Mouse (Mus musculus): ENCODE data around the gene St7. TPM values are rescaled to one million over a fixed set of nuclear protein-coding genes. Genes with fewer than 3 reads are reported as not detected.

St7 gene
- polyA plus RNA-seq, 1 experiment: 14.3 TPM

DNA sequence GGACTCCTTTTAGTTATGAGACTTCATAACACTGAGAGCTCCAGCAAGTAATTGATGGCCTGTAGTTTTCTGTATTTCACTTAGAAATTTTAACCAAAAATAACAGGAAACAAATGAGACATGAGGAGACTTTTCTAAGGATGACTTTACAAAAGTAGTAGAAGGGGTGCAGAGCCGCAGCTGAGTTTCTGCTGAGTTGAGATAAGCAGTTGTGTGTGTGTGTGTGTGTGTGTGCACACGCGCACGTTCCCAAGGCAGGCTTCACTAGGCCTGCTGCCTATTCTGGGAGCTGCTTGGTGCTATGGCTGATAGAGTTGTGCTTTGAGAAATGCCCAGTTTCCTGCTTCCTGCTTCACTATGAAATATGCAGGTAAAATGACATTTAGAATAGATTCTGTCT is 50.6 kb downstream of the St7 start:
- no peaks in the 10 kb centered on the region for H3K4me1 ChIP-seq (ENCODE audit: control insufficient read depth, insufficient read depth, low read length)
- TF ChIP-seq CTCF (conservative IDR thresholded peaks at IDR 0.05; ENCODE audit: insufficient read depth, insufficient read length, low read depth, low read length) (no peak), POLR2A (IDR thresholded peaks at IDR 0.05; ENCODE audit: low read depth, low read length) (no peak)
- 67% methylated on average over 4 of the region's 4 CpGs for WGBS

DNA sequence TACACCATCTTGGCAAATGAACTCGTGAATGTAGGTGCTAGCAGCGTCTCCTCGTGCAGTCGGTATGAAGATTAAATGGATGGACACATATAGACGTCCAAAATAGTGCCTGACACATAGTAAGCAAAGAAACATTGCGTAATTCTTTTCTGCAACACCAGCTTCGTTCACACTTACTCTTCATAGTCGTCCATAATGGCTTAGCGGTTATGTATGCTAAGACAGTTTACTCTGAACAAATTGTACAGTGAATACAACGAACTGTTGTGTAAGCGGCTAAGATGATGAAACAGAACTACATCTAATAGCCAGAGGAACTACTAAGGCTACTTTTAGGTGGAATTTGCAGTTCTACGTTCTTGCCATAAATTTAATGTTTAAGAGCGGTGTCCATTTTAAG is 55.0 kb downstream of the St7 start:
- DNase-seq: no peak
- WGBS: 93% methylated on average over 13 of the region's 13 CpGs
- H3K4me1 ChIP-seq (ENCODE audit: control insufficient read depth, insufficient read depth, low read length): peaks cover 4% of the 10 kb centered on the region; the same call in 1 of the 2 replicates
- no peak overlapping the region for H3K27ac ChIP-seq (ENCODE audit: insufficient read depth, low read depth, low read length)
- no peaks in the 10 kb centered on the region for H3K36me3 ChIP-seq (ENCODE audit: control insufficient read depth, insufficient read depth, low read length)
- no peak overlapping the region for H3K4me3 ChIP-seq (ENCODE audit: insufficient read depth, low read depth, low read length)
- H3K27me3 ChIP-seq (replicated peaks; ENCODE audit: control insufficient read depth, insufficient read depth, low read length): no peaks in the 10 kb centered on the region
- TF ChIP-seq CTCF (conservative IDR thresholded peaks at IDR 0.05; ENCODE audit: insufficient read depth, insufficient read length, low read depth, low read length): no peak
- no peak for TF ChIP-seq POLR2A (IDR thresholded peaks at IDR 0.05; ENCODE audit: low read depth, low read length)

More for the DNA sequence above, 50.6 kb downstream of the St7 start:
- no peak for DNase-seq
- Histone ChIP-seq H3K36me3 (ENCODE audit: control insufficient read depth, insufficient read depth, low read length) (no peaks in the 10 kb centered on the region), H3K27me3 (replicated peaks; ENCODE audit: control insufficient read depth, insufficient read depth, low read length) (no peaks in the 10 kb centered on the region), H3K27ac (ENCODE audit: insufficient read depth, low read depth, low read length) (no peak overlapping the region), H3K4me3 (ENCODE audit: insufficient read depth, low read depth, low read length) (no peak overlapping the region)

- 14% methylated on average over 18 of the region's 18 CpGs for WGBS
- peak overlapping the region; percentile 38; the same call in 1 of the 2 replicates for H3K4me3 ChIP-seq (ENCODE audit: insufficient read depth, low read depth, low read length)
- no peak for TF ChIP-seq CTCF (conservative IDR thresholded peaks at IDR 0.05; ENCODE audit: insufficient read depth, insufficient read length, low read depth, low read length)
- TF ChIP-seq POLR2A (IDR thresholded peaks at IDR 0.05; ENCODE audit: low read depth, low read length): no peak
- no peaks in the 10 kb centered on the region for H3K27me3 ChIP-seq (replicated peaks; ENCODE audit: control insufficient read depth, insufficient read depth, low read length)
- no peak overlapping the region for H3K27ac ChIP-seq (ENCODE audit: insufficient read depth, low read depth, low read length)
- H3K36me3 ChIP-seq (ENCODE audit: control insufficient read depth, insufficient read depth, low read length): no peaks in the 10 kb centered on the region
- DNase-seq: peak; percentile 40
- peaks cover 4% of the 10 kb centered on the region; the same call in 1 of the 2 replicates for H3K4me1 ChIP-seq (ENCODE audit: control insufficient read depth, insufficient read depth, low read length)
Observed at GRCm38 (mm10) chr6:17748866-17749582, 56.3 kb downstream of the St7 start.

GRCm38 (mm10) chr6:17749596-17749995 is 56.9 kb downstream of the St7 start:
- TF ChIP-seq POLR2A (IDR thresholded peaks at IDR 0.05; ENCODE audit: low read depth, low read length): no peak
- TF ChIP-seq CTCF (conservative IDR thresholded peaks at IDR 0.05; ENCODE audit: insufficient read depth, insufficient read length, low read depth, low read length): no peak
- 95% methylated on average over 3 of the region's 3 CpGs for WGBS
- DNase-seq: no peak
- Histone ChIP-seq H3K36me3 (ENCODE audit: control insufficient read depth, insufficient read depth, low read length) (no peaks in the 10 kb centered on the region), H3K27me3 (replicated peaks; ENCODE audit: control insufficient read depth, insufficient read depth, low read length) (no peaks in the 10 kb centered on the region), H3K4me3 (ENCODE audit: insufficient read depth, low read depth, low read length) (no peak overlapping the region), H3K4me1 (ENCODE audit: control insufficient read depth, insufficient read depth, low read length) (peaks cover 4% of the 10 kb centered on the region; the same call in 1 of the 2 replicates), H3K27ac (ENCODE audit: insufficient read depth, low read depth, low read length) (no peak overlapping the region)

DNA sequence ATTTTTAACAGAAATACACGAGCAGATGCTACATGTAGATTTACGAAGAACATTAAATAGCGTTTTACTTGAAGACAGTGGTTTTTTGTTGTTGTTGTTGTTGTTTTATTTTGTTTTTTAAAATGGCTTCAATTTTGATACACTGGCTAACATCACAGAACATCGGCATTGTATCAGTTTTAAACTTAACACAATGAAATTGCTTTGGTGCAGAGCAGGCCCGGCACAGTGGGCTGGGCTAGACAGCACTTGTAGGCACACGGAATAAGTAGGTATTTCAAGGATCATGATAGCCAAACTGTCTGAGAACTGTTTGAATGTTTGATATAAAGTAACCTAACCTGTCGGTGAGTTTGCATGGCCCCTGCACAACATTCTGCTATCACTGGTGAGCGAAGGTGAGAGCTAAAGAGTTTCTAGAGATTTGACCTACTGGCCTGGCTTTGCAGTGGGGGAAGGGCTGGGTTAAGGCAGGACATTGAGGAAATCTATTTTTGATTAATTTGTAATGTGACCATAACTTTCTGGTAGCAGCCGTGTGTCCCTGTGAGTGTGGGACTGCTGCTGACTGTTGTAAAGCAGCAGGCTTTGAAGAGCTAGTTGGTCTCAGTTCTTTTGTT is 57.4 kb downstream of the St7 start:
- no peak overlapping the region for H3K27ac ChIP-seq (ENCODE audit: insufficient read depth, low read depth, low read length)
- TF ChIP-seq POLR2A (IDR thresholded peaks at IDR 0.05; ENCODE audit: low read depth, low read length) (no peak), CTCF (conservative IDR thresholded peaks at IDR 0.05; ENCODE audit: insufficient read depth, insufficient read length, low read depth, low read length) (no peak)
- H3K27me3 ChIP-seq (replicated peaks; ENCODE audit: control insufficient read depth, insufficient read depth, low read length): no peaks in the 10 kb centered on the region
- H3K4me3 ChIP-seq (ENCODE audit: insufficient read depth, low read depth, low read length): no peak overlapping the region
- peaks cover 4% of the 10 kb centered on the region; the same call in 1 of the 2 replicates for H3K4me1 ChIP-seq (ENCODE audit: control insufficient read depth, insufficient read depth, low read length)
- WGBS: 90% methylated on average over 9 of the region's 9 CpGs
- H3K36me3 ChIP-seq (ENCODE audit: control insufficient read depth, insufficient read depth, low read length): no peaks in the 10 kb centered on the region
- no peak for DNase-seq

DNA sequence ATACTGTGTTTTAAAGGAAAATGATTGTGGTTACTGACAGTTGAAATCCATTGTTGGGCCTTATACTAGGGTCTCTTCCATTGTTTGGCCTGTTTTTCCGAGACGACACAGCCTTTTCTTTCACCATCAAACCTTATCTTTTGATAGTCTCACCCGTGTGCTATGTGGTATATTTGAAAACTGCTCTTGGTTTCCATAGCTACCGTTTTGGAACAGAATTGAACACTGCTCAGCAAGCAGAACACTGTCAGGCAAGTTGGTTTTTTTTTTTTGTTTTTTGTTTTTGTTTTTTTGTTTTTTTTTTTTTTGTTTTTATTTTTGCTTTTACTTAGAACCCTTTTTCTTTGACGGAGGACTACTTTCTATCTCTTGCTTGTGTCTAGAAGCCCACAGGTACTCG is 58.2 kb downstream of the St7 start:
- 93% methylated on average over 6 of the region's 6 CpGs for WGBS
- no peak for DNase-seq
- TF ChIP-seq POLR2A (IDR thresholded peaks at IDR 0.05; ENCODE audit: low read depth, low read length) (no peak), CTCF (conservative IDR thresholded peaks at IDR 0.05; ENCODE audit: insufficient read depth, insufficient read length, low read depth, low read length) (no peak)

DNA sequence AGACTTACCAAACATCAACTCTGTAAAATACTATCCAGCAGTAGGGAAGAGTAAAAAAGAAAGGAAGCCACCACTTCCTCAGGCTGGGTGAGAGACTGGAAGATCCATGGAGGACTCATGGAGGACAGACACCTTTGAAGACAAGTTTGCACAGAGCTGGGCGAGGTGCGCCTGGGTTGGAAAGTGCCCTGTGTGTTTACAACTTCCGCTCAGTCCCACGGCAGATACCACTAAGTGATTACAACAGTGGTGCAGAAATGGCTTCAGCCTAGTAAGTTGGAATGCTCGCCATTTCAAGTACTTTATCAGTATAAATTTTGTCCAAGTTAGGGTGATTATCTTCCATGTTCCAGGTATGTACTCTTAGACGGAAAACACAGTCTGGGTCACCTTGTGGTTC is 63.2 kb downstream of the St7 start:
- DNase-seq: no peak
- WGBS: 72% methylated on average over 6 of the region's 6 CpGs
- TF ChIP-seq POLR2A (IDR thresholded peaks at IDR 0.05; ENCODE audit: low read depth, low read length) (no peak), CTCF (conservative IDR thresholded peaks at IDR 0.05; ENCODE audit: insufficient read depth, insufficient read length, low read depth, low read length) (no peak)
- H3K4me1 ChIP-seq (ENCODE audit: control insufficient read depth, insufficient read depth, low read length): no peaks in the 10 kb centered on the region
- H3K36me3 ChIP-seq (ENCODE audit: control insufficient read depth, insufficient read depth, low read length): no peaks in the 10 kb centered on the region
- H3K4me3 ChIP-seq (ENCODE audit: insufficient read depth, low read depth, low read length): no peak overlapping the region
- no peak overlapping the region for H3K27ac ChIP-seq (ENCODE audit: insufficient read depth, low read depth, low read length)
- H3K27me3 ChIP-seq (replicated peaks; ENCODE audit: control insufficient read depth, insufficient read depth, low read length): no peaks in the 10 kb centered on the region

More for the DNA sequence above, 58.2 kb downstream of the St7 start:
- Histone ChIP-seq H3K4me3 (ENCODE audit: insufficient read depth, low read depth, low read length) (no peak overlapping the region), H3K27ac (ENCODE audit: insufficient read depth, low read depth, low read length) (no peak overlapping the region), H3K36me3 (ENCODE audit: control insufficient read depth, insufficient read depth, low read length) (no peaks in the 10 kb centered on the region), H3K4me1 (ENCODE audit: control insufficient read depth, insufficient read depth, low read length) (peaks cover 4% of the 10 kb centered on the region; the same call in 1 of the 2 replicates), H3K27me3 (replicated peaks; ENCODE audit: control insufficient read depth, insufficient read depth, low read length) (no peaks in the 10 kb centered on the region)

All from kidney, adult 2 months (tissue).